Mouse (Mus musculus) gastrocnemius, postnatal 25 days (tissue): ENCODE results near the gene Slc38a1. TPM values are rescaled to one million over a fixed set of nuclear protein-coding genes. Genes with fewer than 3 reads are reported as not detected.
A peak's percentile ranks its signal among the peaks of the same experiment; 100 is the strongest.

ENCODE experiments used
- DNase-seq: peaks from one replicate; pipeline ENCODE4 v3.0.0; 2022
- total RNA-seq, 2 experiments: library from RNA; stranded (reverse); gene quantifications; 1 replicate in 1 of 2; 2 replicates in 1 of 2; pipeline ENCODE4 v1.2.3; 2021

The Slc38a1 gene
- total RNA-seq, 2 experiments from 2014 or later = 1.4 to 2.2 TPM

- DNase-seq = no peak
Measured at GRCm38 (mm10) chr15:96560576-96561298, 82.0 kb downstream of the Slc38a1 start.

- peak; percentile 40 for DNase-seq
Measured at GRCm38 (mm10) chr15:96551569-96552380, 90.9 kb downstream of the Slc38a1 start.

DNA sequence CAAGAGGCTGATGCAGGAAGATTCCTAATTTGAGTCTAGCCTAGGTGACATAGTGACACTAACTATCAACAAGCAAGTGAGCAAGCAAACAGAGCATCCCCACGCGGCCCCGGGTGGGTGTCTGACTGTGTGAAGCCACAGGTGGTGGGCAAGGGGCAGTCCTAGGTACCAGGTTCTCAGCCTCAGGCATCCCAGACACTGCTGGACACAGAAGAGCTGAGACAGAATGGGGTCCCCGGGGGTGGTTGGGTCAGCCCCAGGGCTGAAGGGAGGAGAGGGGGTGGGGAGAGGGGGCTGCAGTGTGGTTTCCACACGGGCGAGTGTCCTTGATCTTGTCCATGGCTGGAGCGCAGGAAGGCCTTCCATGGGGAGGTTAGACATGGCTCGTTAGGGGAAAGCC, 91.6 kb downstream of the Slc38a1 start:
- no peak for DNase-seq

DNA sequence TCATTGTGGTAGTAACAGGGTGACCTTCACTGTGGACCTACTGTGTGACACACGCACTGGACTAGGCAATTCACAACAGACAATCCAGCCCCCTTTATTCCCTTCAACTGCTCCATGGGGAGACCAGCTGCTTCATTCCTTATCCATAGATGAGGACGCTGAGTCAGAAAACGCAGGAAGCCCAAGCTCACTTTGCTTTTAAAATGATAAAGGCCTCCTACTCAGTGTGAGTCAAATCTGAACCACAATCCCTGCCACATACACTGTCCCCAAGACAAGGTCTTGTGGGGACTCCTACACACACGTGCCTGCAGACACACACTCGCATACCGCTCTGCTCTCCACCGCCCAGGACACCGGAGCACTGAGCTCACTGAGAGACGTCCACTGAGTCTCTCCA, 94.3 kb downstream of the Slc38a1 start:
- no peak for DNase-seq

GRCm38 (mm10) chr15:96547256-96548195, 95.2 kb downstream of the Slc38a1 start:
- DNase-seq = peak; percentile 35

- DNase-seq = no peak
Measured at GRCm38 (mm10) chr15:96543181-96543828, 99.4 kb downstream of the Slc38a1 start.

- no peak for DNase-seq
Measured at GRCm38 (mm10) chr15:96542135-96542534, 100.6 kb downstream of the Slc38a1 start.

- DNase-seq = no peak
Measured at GRCm38 (mm10) chr15:96537272-96537671, 105.4 kb downstream of the Slc38a1 start.

- no peak for DNase-seq
Measured at GRCm38 (mm10) chr15:96536412-96536811, 106.3 kb downstream of the Slc38a1 start.

DNA sequence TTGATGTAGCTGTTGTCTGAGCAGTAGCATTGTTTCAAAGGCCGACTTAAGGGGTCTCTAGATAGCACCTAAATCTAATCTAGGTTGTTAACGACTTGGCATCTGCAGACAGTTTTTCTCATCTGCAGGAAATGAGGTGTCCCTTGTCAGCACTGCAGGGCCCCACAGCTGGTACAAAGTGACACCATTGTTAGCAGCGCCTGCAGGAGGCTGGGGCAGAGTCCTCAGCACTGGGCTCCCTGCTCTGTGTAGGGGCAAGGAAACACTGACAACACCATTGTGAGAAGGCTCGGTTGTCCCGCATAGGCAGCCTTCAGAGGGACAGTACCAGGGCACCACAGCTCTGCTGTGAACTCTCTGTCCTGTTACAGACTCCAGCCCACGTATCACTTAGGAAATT, 115.0 kb downstream of the Slc38a1 start:
- DNase-seq = no peak

DNA sequence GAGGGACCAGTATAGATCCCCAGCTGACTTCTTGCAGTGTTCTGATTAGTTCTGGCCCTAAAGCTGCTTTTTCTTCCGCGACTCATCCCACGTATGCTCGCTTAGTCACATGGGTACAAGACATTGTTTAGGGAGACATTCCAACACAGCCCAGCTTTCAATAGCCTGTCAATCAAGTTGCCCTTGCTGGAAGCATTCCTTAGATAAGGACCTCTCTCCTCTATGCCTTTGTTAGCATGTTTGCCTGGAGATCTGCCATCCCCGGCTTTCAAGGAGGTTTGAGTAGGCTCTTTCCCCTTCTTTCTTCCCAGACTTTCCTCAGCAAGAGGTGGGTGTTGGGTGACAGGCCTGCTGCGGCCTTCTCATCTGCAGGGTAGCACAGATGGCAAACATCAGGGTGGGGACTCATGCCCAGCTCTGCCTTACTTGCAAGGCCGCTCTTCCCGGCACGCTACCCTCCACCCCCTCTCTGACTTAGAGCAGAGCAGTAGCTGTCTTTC, 118.4 kb downstream of the Slc38a1 start:
- no peak for DNase-seq

Other genes with a start within 250 kb of the Slc38a1 start
- 10 to 100 TPM; 29.2 to 33.1 TPM for gene Scaf11, start 182.1 kb downstream of the Slc38a1 start, total RNA-seq
- gene Slc38a2, start 56.8 kb upstream of the Slc38a1 start, total RNA-seq = 100 to 1,000 TPM in 1 of 2 experiments, 10 to 100 TPM in 1; 73.8 to 112 TPM